Mouse (Mus musculus) neural tube, embryonic 11.5 days (tissue): Measurements from ENCODE around the gene Spen. TPM values are rescaled to one million over a fixed set of nuclear protein-coding genes. Genes with fewer than 3 reads are reported as not detected.

Experiments
- ATAC-seq: fragments of 200-750 bp; cut with Nextera tagmentation; 2 replicates; pipeline ENCODE4 v1.8.0; 2017; ENCODE audit warnings: moderate number of reproducible peaks, mild to moderate bottlenecking, moderate TSS enrichment, moderate library complexity; ENCODE audit not compliant: insufficient read depth, low FRiP score, low TSS enrichment
- DNase-seq: peaks from one replicate; pipeline ENCODE4 v3.0.0-alpha.2; 2015; ENCODE audit warnings: low spot score
- H3K27ac ChIP-seq: fragments of 300-500 bp; sonication (generic); 2 replicates; pipeline ENCODE4 v1.5.1; 2014; ENCODE audit warnings: low read depth, mild to moderate bottlenecking, low read length
- H3K27me3 ChIP-seq: fragments of 300-500 bp; sonication (generic); 2 replicates; pipeline ENCODE4 v1.6.1; 2014; ENCODE audit warnings: mild to moderate bottlenecking, low read length, mixed read lengths; ENCODE audit not compliant: control insufficient read depth, insufficient read depth
- H3K36me3 ChIP-seq: fragments of 300-500 bp; sonication (generic); 2 replicates; pipeline ENCODE4 v1.6.1; 2014; ENCODE audit warnings: mild to moderate bottlenecking, low read length, moderate library complexity, mixed read lengths; ENCODE audit not compliant: control insufficient read depth, insufficient read depth
- H3K4me1 ChIP-seq: fragments of 300-500 bp; sonication (generic); 2 replicates; pipeline ENCODE4 v1.6.1; 2014; ENCODE audit warnings: low read length, mixed read lengths; ENCODE audit not compliant: control insufficient read depth, insufficient read depth
- H3K4me2 ChIP-seq: fragments of 300-500 bp; sonication (generic); 2 replicates; pipeline ENCODE4 v1.6.1; 2014; ENCODE audit warnings: low read depth, mild to moderate bottlenecking, moderate library complexity
- H3K4me3 ChIP-seq: fragments of 300-500 bp; sonication (generic); 2 replicates; pipeline ENCODE4 v1.5.1; 2014; ENCODE audit warnings: low read depth, low read length
- H3K9ac ChIP-seq: fragments of 300-500 bp; sonication (generic); 2 replicates; pipeline ENCODE4 v1.6.1; 2014; ENCODE audit warnings: mild to moderate bottlenecking, low read length
- H3K9me3 ChIP-seq: fragments of 300-500 bp; sonication (generic); 2 replicates; pipeline ENCODE4 v1.6.1; 2016; ENCODE audit warnings: low read length; ENCODE audit not compliant: control insufficient read depth
- WGBS: fragments of 180-500 bp; shearing (Covaris S2); extraction: QIAGEN DNeasy Blood & Tissue Kit; methylation state at CpG from one replicate; pipeline ENCODE4 v1.1.7; 2014; 5-methylcytosine and 5-hydroxymethylcytosine counted together
- polyA plus RNA-seq: library from polyadenylated mRNA; unstranded; fragments of >200 nt; fragmentation: Nextera tagmentation; extraction: Ambion mirVana; gene quantifications from 2 replicates; pipeline ENCODE4 v1.2.1, GENCODE M21; 2014

Gene Spen
- polyA plus RNA-seq, 1 experiment from 2014 or later, result 16.2 TPM

- H3K27me3 ChIP-seq, result no peaks in the 10 kb centered on the region
- H3K4me2 ChIP-seq, result no peak overlapping the region
- H3K9me3 ChIP-seq, result no peaks in the 10 kb centered on the region
- DNase-seq (no peak), ATAC-seq (no peak)
- H3K27ac ChIP-seq, result no peak overlapping the region
- H3K9ac ChIP-seq, result no peak overlapping the region
- no peaks in the 10 kb centered on the region for H3K4me1 ChIP-seq
- H3K36me3 ChIP-seq, result peaks cover 33% of the 10 kb centered on the region
- H3K4me3 ChIP-seq, result no peak overlapping the region
- 86% methylated on average over 11 of the region's 11 CpGs for WGBS
Measured at GRCm38 (mm10) chr4:141484071-141484470, 54.3 kb downstream of the Spen start.

- Histone ChIP-seq H3K27me3 (no peaks in the 10 kb centered on the region), H3K4me1 (no peaks in the 10 kb centered on the region), H3K9ac (no peak overlapping the region), H3K9me3 (no peaks in the 10 kb centered on the region), H3K36me3 (peaks cover 55% of the 10 kb centered on the region), H3K4me3 (no peak overlapping the region), H3K27ac (no peak overlapping the region), H3K4me2 (no peak overlapping the region)
- DNase-seq (no peak), ATAC-seq (no peak)
- 93% methylated on average over 8 of the region's 8 CpGs for WGBS
Measured at GRCm38 (mm10) chr4:141479411-141479810, 59.0 kb downstream of the Spen start.

GRCm38 (mm10) chr4:141478794-141479193 lies 59.6 kb downstream of the Spen start:
- peaks cover 55% of the 10 kb centered on the region for H3K36me3 ChIP-seq
- H3K9ac ChIP-seq, result no peak overlapping the region
- 94% methylated on average over 32 of the region's 32 CpGs for WGBS
- no peak overlapping the region for H3K4me3 ChIP-seq
- ATAC-seq (no peak), DNase-seq (no peak)
- no peak overlapping the region for H3K27ac ChIP-seq
- no peaks in the 10 kb centered on the region for H3K9me3 ChIP-seq
- no peak overlapping the region for H3K4me2 ChIP-seq
- H3K4me1 ChIP-seq, result no peaks in the 10 kb centered on the region
- no peaks in the 10 kb centered on the region for H3K27me3 ChIP-seq

GRCm38 (mm10) chr4:141478225-141478624 lies 60.2 kb downstream of the Spen start:
- H3K4me3 ChIP-seq, result no peak overlapping the region
- DNase-seq (no peak), ATAC-seq (no peak)
- no peak overlapping the region for H3K9ac ChIP-seq
- H3K27me3 ChIP-seq, result no peaks in the 10 kb centered on the region
- no peaks in the 10 kb centered on the region for H3K4me1 ChIP-seq
- WGBS, result 91% methylated on average over 23 of the region's 23 CpGs
- no peak overlapping the region for H3K4me2 ChIP-seq
- H3K9me3 ChIP-seq, result no peaks in the 10 kb centered on the region
- no peak overlapping the region for H3K27ac ChIP-seq
- H3K36me3 ChIP-seq, result peaks cover 59% of the 10 kb centered on the region

- DNase-seq (no peak), ATAC-seq (no peak)
- H3K4me3 ChIP-seq, result no peak overlapping the region
- WGBS, result 96% methylated on average over 16 of the region's 16 CpGs
- H3K27ac ChIP-seq, result no peak overlapping the region
- no peaks in the 10 kb centered on the region for H3K9me3 ChIP-seq
- 0 out of 2 replicates have a peak, but pooled peaks cover 3% of the 10 kb centered on the region for H3K4me1 ChIP-seq
- peaks cover 62% of the 10 kb centered on the region for H3K36me3 ChIP-seq
- no peak overlapping the region for H3K4me2 ChIP-seq
- no peak overlapping the region for H3K9ac ChIP-seq
- no peaks in the 10 kb centered on the region for H3K27me3 ChIP-seq
Measured at GRCm38 (mm10) chr4:141477681-141478102, 60.7 kb downstream of the Spen start.

GRCm38 (mm10) chr4:141474431-141474830 lies 64.0 kb downstream of the Spen start:
- H3K9me3 ChIP-seq, result no peaks in the 10 kb centered on the region
- DNase-seq (no peak), ATAC-seq (no peak)
- H3K9ac ChIP-seq, result no peak overlapping the region
- H3K4me2 ChIP-seq, result no peak overlapping the region
- no peak overlapping the region for H3K4me3 ChIP-seq
- 0 out of 2 replicates have a peak, but pooled peaks cover 3% of the 10 kb centered on the region for H3K4me1 ChIP-seq
- 91% methylated on average over 19 of the region's 19 CpGs for WGBS
- H3K27ac ChIP-seq, result no peak overlapping the region
- H3K36me3 ChIP-seq, result peaks cover 80% of the 10 kb centered on the region
- no peaks in the 10 kb centered on the region for H3K27me3 ChIP-seq

- Histone ChIP-seq H3K9ac (no peak overlapping the region), H3K4me3 (no peak overlapping the region), H3K4me1 (0 out of 2 replicates have a peak, but pooled peaks cover 3% of the 10 kb centered on the region), H3K27me3 (no peaks in the 10 kb centered on the region), H3K36me3 (peaks cover 71% of the 10 kb centered on the region), H3K27ac (no peak overlapping the region), H3K4me2 (no peak overlapping the region), H3K9me3 (no peaks in the 10 kb centered on the region)
- peak; percentile 53 for DNase-seq
- 75% methylated on average over 32 of the region's 32 CpGs for WGBS
- no peak for ATAC-seq
Measured at GRCm38 (mm10) chr4:141472641-141473321, 65.6 kb downstream of the Spen start.

- peaks cover 70% of the 10 kb centered on the region for H3K36me3 ChIP-seq
- ATAC-seq (no peak), DNase-seq (no peak)
- H3K4me3 ChIP-seq, result no peak overlapping the region
- no peak overlapping the region for H3K4me2 ChIP-seq
- 98% methylated on average over 16 of the region's 16 CpGs for WGBS
- 0 out of 2 replicates have a peak, but pooled peaks cover 3% of the 10 kb centered on the region for H3K4me1 ChIP-seq
- no peak overlapping the region for H3K27ac ChIP-seq
- H3K27me3 ChIP-seq, result no peaks in the 10 kb centered on the region
- no peaks in the 10 kb centered on the region for H3K9me3 ChIP-seq
- no peak overlapping the region for H3K9ac ChIP-seq
Measured at GRCm38 (mm10) chr4:141471491-141471890, 66.9 kb downstream of the Spen start.

- Histone ChIP-seq H3K36me3 (peaks cover 70% of the 10 kb centered on the region), H3K4me1 (0 out of 2 replicates have a peak, but pooled peaks cover 3% of the 10 kb centered on the region), H3K4me2 (no peak overlapping the region), H3K4me3 (no peak overlapping the region), H3K27me3 (no peaks in the 10 kb centered on the region), H3K9me3 (no peaks in the 10 kb centered on the region), H3K27ac (no peak overlapping the region), H3K9ac (no peak overlapping the region)
- no peak for ATAC-seq
- no peak for DNase-seq
- WGBS, result 92% methylated on average over 9 of the region's 9 CpGs
Measured at GRCm38 (mm10) chr4:141469343-141469742, 69.1 kb downstream of the Spen start.
